Mouse (Mus musculus): Measurements from ENCODE around the gene Lpcat3. TPM values are rescaled to one million over a fixed set of nuclear protein-coding genes. Genes with fewer than 3 reads are reported as not detected.

Gene Lpcat3
- polyA plus RNA-seq, 1 experiment from 2014 or later = 195 TPM

GRCm38 (mm10) chr6:124723541-124723940 is 60.7 kb downstream of the Lpcat3 start:
- 76% methylated on average over 8 of the region's 8 CpGs for WGBS
- Histone ChIP-seq H3K9ac (ENCODE audit: low read depth, low read length) (0 out of 2 replicates have a peak overlapping the region, but pooled peaks have one; percentile 23), H3K4me2 (ENCODE audit: low read depth, low read length) (no peak overlapping the region), H3K4me1 (ENCODE audit: control insufficient read depth, insufficient read depth, low read length) (peaks cover 10% of the 10 kb centered on the region; the same call in 1 of the 2 replicates), H3K36me3 (ENCODE audit: control insufficient read depth, insufficient read depth, low read length) (no peaks in the 10 kb centered on the region), H3K4me3 (ENCODE audit: low read length) (no peak overlapping the region), H3K27ac (ENCODE audit: low read length) (no peak overlapping the region), H3K27me3 (replicated peaks; ENCODE audit: control insufficient read depth, insufficient read depth, low read length) (no peaks in the 10 kb centered on the region), H3K9me3 (ENCODE audit: control insufficient read depth, low read length) (no peaks in the 10 kb centered on the region)
- ATAC-seq = no peak

- 90% methylated on average over 10 of the region's 10 CpGs for WGBS
- H3K4me3 ChIP-seq (ENCODE audit: low read length) = no peak overlapping the region
- peaks cover 10% of the 10 kb centered on the region; the same call in 1 of the 2 replicates for H3K4me1 ChIP-seq (ENCODE audit: control insufficient read depth, insufficient read depth, low read length)
- no peaks in the 10 kb centered on the region for H3K27me3 ChIP-seq (replicated peaks; ENCODE audit: control insufficient read depth, insufficient read depth, low read length)
- no peak overlapping the region for H3K27ac ChIP-seq (ENCODE audit: low read length)
- no peak overlapping the region for H3K4me2 ChIP-seq (ENCODE audit: low read depth, low read length)
- no peak for ATAC-seq
- H3K9me3 ChIP-seq (ENCODE audit: control insufficient read depth, low read length) = no peaks in the 10 kb centered on the region
- no peak overlapping the region for H3K9ac ChIP-seq (ENCODE audit: low read depth, low read length)
- H3K36me3 ChIP-seq (ENCODE audit: control insufficient read depth, insufficient read depth, low read length) = no peaks in the 10 kb centered on the region
Observed at GRCm38 (mm10) chr6:124724472-124724871, 61.6 kb downstream of the Lpcat3 start.

- H3K9me3 ChIP-seq (ENCODE audit: control insufficient read depth, low read length) = no peaks in the 10 kb centered on the region
- 87% methylated on average over 10 of the region's 10 CpGs for WGBS
- peaks cover 13% of the 10 kb centered on the region for H3K4me1 ChIP-seq (ENCODE audit: control insufficient read depth, insufficient read depth, low read length)
- H3K27ac ChIP-seq (ENCODE audit: low read length) = no peak overlapping the region
- no peak overlapping the region for H3K4me3 ChIP-seq (ENCODE audit: low read length)
- H3K9ac ChIP-seq (ENCODE audit: low read depth, low read length) = no peak overlapping the region
- no peak overlapping the region for H3K4me2 ChIP-seq (ENCODE audit: low read depth, low read length)
- no peaks in the 10 kb centered on the region for H3K36me3 ChIP-seq (ENCODE audit: control insufficient read depth, insufficient read depth, low read length)
- H3K27me3 ChIP-seq (replicated peaks; ENCODE audit: control insufficient read depth, insufficient read depth, low read length) = no peaks in the 10 kb centered on the region
- no peak for ATAC-seq
Observed at GRCm38 (mm10) chr6:124728621-124729020, 65.8 kb downstream of the Lpcat3 start.

GRCm38 (mm10) chr6:124729850-124730705 is 67.3 kb downstream of the Lpcat3 start:
- no peaks in the 10 kb centered on the region for H3K27me3 ChIP-seq (replicated peaks; ENCODE audit: control insufficient read depth, insufficient read depth, low read length)
- H3K9me3 ChIP-seq (ENCODE audit: control insufficient read depth, low read length) = no peaks in the 10 kb centered on the region
- no peak overlapping the region for H3K4me3 ChIP-seq (ENCODE audit: low read length)
- WGBS = 78% methylated on average over 8 of the region's 8 CpGs
- H3K9ac ChIP-seq (ENCODE audit: low read depth, low read length) = no peak overlapping the region
- ATAC-seq = no peak
- H3K36me3 ChIP-seq (ENCODE audit: control insufficient read depth, insufficient read depth, low read length) = no peaks in the 10 kb centered on the region
- H3K4me2 ChIP-seq (ENCODE audit: low read depth, low read length) = no peak overlapping the region
- H3K4me1 ChIP-seq (ENCODE audit: control insufficient read depth, insufficient read depth, low read length) = peaks cover 13% of the 10 kb centered on the region
- no peak overlapping the region for H3K27ac ChIP-seq (ENCODE audit: low read length)

GRCm38 (mm10) chr6:124731038-124731437 is 68.2 kb downstream of the Lpcat3 start:
- Histone ChIP-seq H3K4me1 (ENCODE audit: control insufficient read depth, insufficient read depth, low read length) (peaks cover 13% of the 10 kb centered on the region), H3K27ac (ENCODE audit: low read length) (no peak overlapping the region), H3K4me3 (ENCODE audit: low read length) (no peak overlapping the region), H3K27me3 (replicated peaks; ENCODE audit: control insufficient read depth, insufficient read depth, low read length) (no peaks in the 10 kb centered on the region), H3K36me3 (ENCODE audit: control insufficient read depth, insufficient read depth, low read length) (no peaks in the 10 kb centered on the region), H3K9ac (ENCODE audit: low read depth, low read length) (no peak overlapping the region), H3K4me2 (ENCODE audit: low read depth, low read length) (no peak overlapping the region), H3K9me3 (ENCODE audit: control insufficient read depth, low read length) (no peaks in the 10 kb centered on the region)
- no peak for ATAC-seq
- WGBS = 88% methylated on average over 7 of the region's 7 CpGs

- ATAC-seq = peak; percentile 31
- Histone ChIP-seq H3K4me3 (ENCODE audit: low read length) (0 out of 2 replicates have a peak overlapping the region, but pooled peaks have one; percentile 19), H3K36me3 (ENCODE audit: control insufficient read depth, insufficient read depth, low read length) (no peaks in the 10 kb centered on the region), H3K4me2 (ENCODE audit: low read depth, low read length) (no peak overlapping the region), H3K27ac (ENCODE audit: low read length) (no peak overlapping the region; the same call in 1 of the 2 replicates), H3K27me3 (replicated peaks; ENCODE audit: control insufficient read depth, insufficient read depth, low read length) (no peaks in the 10 kb centered on the region), H3K9me3 (ENCODE audit: control insufficient read depth, low read length) (no peaks in the 10 kb centered on the region), H3K9ac (ENCODE audit: low read depth, low read length) (peak overlapping the region; percentile 29), H3K4me1 (ENCODE audit: control insufficient read depth, insufficient read depth, low read length) (peaks cover 11% of the 10 kb centered on the region)
- 56% methylated on average over 19 of the region's 19 CpGs for WGBS
Observed at GRCm38 (mm10) chr6:124732476-124733370, 69.9 kb downstream of the Lpcat3 start.

- H3K27me3 ChIP-seq (replicated peaks; ENCODE audit: control insufficient read depth, insufficient read depth, low read length) = no peaks in the 10 kb centered on the region
- no peaks in the 10 kb centered on the region for H3K36me3 ChIP-seq (ENCODE audit: control insufficient read depth, insufficient read depth, low read length)
- no peak overlapping the region for H3K4me3 ChIP-seq (ENCODE audit: low read length)
- H3K9ac ChIP-seq (ENCODE audit: low read depth, low read length) = no peak overlapping the region
- H3K9me3 ChIP-seq (ENCODE audit: control insufficient read depth, low read length) = no peaks in the 10 kb centered on the region
- ATAC-seq = no peak
- H3K27ac ChIP-seq (ENCODE audit: low read length) = no peak overlapping the region
- H3K4me2 ChIP-seq (ENCODE audit: low read depth, low read length) = no peak overlapping the region
- 88% methylated on average over 3 of the region's 3 CpGs for WGBS
- peaks cover 12% of the 10 kb centered on the region for H3K4me1 ChIP-seq (ENCODE audit: control insufficient read depth, insufficient read depth, low read length)
Observed at GRCm38 (mm10) chr6:124734417-124734816, 71.6 kb downstream of the Lpcat3 start.

GRCm38 (mm10) chr6:124737040-124737439 is 74.2 kb downstream of the Lpcat3 start:
- H3K9me3 ChIP-seq (ENCODE audit: control insufficient read depth, low read length) = no peaks in the 10 kb centered on the region
- H3K27me3 ChIP-seq (replicated peaks; ENCODE audit: control insufficient read depth, insufficient read depth, low read length) = no peaks in the 10 kb centered on the region
- WGBS = 90% methylated on average over 11 of the region's 11 CpGs
- H3K4me3 ChIP-seq (ENCODE audit: low read length) = no peak overlapping the region
- ATAC-seq = no peak
- no peak overlapping the region for H3K27ac ChIP-seq (ENCODE audit: low read length)
- H3K9ac ChIP-seq (ENCODE audit: low read depth, low read length) = no peak overlapping the region
- peaks cover 25% of the 10 kb centered on the region for H3K4me1 ChIP-seq (ENCODE audit: control insufficient read depth, insufficient read depth, low read length)
- no peaks in the 10 kb centered on the region for H3K36me3 ChIP-seq (ENCODE audit: control insufficient read depth, insufficient read depth, low read length)
- no peak overlapping the region for H3K4me2 ChIP-seq (ENCODE audit: low read depth, low read length)

GRCm38 (mm10) chr6:124738511-124739023 is 75.7 kb downstream of the Lpcat3 start, which contains the start of gene Ptpn6:
TSS of gene Ptpn6 (minus strand) at chr6:124738714.
- Histone ChIP-seq H3K4me3 (ENCODE audit: low read length) (peak within 1 kb of the TSS; percentile 32), H3K36me3 (ENCODE audit: control insufficient read depth, insufficient read depth, low read length) (peaks cover 8% of the 10 kb centered on the region; the same call in 1 of the 2 replicates), H3K27ac (ENCODE audit: low read length) (peak within 1 kb of the TSS; percentile 99), H3K4me1 (ENCODE audit: control insufficient read depth, insufficient read depth, low read length) (peaks cover 20% of the 10 kb centered on the region), H3K9ac (ENCODE audit: low read depth, low read length) (peak within 1 kb of the TSS; percentile 55), H3K27me3 (replicated peaks; ENCODE audit: control insufficient read depth, insufficient read depth, low read length) (no peaks in the 10 kb centered on the region), H3K4me2 (ENCODE audit: low read depth, low read length) (peak within 1 kb of the TSS; percentile 49), H3K9me3 (ENCODE audit: control insufficient read depth, low read length) (no peaks in the 10 kb centered on the region)
- WGBS = 16% methylated on average over 15 of the region's 15 CpGs
- peak; percentile 88 for ATAC-seq
